Mouse (Mus musculus): Measurements from ENCODE around the gene Olfr1084.
"Not testable (repeated sequence)": the region's sequence is repeated elsewhere in the genome, so short reads cannot be mapped to it uniquely, and the experiment has no call there.

Olfr1084 gene

GRCm38 (mm10) chr2:86639625-86640024 is at the start of gene Olfr1084:
Gene Olfr1084, minus strand, starts transcription at chr2:86639725.
- DNase-seq: not testable (repeated sequence)

- no peak for DNase-seq
These were observed 40.5 kb upstream of the Olfr1084 start, which contains the start of gene Olfr1086 for GRCm38 (mm10) chr2:86679992-86680391. Gene Olfr1086, minus strand, starts transcription at chr2:86680092.

- no peak for DNase-seq
These were observed 22.4 kb upstream of the Olfr1084 start, which contains the start of gene Olfr1085 for GRCm38 (mm10) chr2:86661919-86662318. Gene Olfr1085, minus strand, starts transcription at chr2:86662019.

- not testable (repeated sequence) for DNase-seq
These were observed 40.7 kb downstream of the Olfr1084 start, which contains the start of gene Olfr1082 for GRCm38 (mm10) chr2:86598866-86599265. Gene Olfr1082, minus strand, starts transcription at chr2:86598966.
